Mouse (Mus musculus) kidney, adult 18-20 months (tissue): ENCODE data around the gene Mrpl30.
A peak's percentile ranks its signal among the peaks of the same experiment; 100 is the strongest.

ENCODE experiments used
- DNase-seq: peaks from one replicate; pipeline ENCODE4 v3.0.0; 2021

Gene Mrpl30

DNA sequence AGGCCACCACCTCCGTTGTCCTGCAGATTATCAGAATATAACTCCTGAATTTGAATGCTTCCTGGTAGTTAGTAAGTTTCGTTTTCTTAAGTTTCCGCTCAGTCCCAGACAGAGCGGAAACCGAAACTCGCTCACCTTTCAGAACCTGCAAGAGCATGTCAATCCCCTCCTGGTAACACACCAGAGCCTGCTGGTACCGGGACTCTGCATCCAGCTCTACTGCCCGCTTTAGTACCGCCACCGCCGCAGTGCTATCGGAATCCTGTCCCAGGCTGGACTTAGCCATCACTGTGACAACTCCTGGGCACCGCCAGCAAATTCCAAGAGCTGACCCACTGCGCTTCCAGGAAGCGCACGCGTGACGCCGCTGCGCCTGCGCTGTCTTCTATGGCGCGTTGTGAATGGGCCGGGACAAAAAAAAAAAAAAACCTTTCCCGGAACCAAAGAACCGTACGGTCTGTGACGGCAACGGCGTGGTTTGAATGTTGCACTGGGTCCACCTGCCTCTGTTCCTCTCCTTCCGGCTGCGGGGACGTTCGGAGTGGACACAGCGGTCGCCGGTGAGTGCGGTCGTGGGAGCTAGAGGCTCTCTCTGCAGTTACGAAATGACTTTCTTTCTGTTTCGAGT is at the start of gene Mrpl30, which contains the start of gene Mitd1:
TSS of gene Mrpl30 (plus strand) at position 453 of the 628 bp plus-strand sequence.
TSS of gene Mitd1 (minus strand) at position 387 of the 628 bp plus-strand sequence.
- peak; percentile 93 for DNase-seq

DNA sequence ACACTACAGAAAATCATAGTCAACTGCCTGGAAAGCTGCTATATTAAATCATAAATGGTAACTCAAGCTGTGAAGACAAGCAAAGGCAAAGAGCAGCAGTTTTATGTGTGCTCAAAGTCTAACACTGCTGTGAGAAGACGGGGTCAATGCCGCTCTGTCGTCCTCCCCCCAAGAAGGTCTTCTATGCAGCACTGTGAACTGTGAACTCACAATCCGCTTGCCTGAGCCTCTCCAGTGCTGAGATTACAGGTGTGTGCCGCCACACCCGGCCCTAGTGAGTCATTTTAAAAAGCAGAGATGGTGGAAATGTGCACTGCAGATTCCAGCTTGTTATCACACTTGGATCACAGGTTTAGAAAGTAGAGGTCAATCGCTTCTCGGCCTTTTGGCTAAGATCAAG is 43.4 kb upstream of the Mrpl30 start:
- DNase-seq, result no peak

DNA sequence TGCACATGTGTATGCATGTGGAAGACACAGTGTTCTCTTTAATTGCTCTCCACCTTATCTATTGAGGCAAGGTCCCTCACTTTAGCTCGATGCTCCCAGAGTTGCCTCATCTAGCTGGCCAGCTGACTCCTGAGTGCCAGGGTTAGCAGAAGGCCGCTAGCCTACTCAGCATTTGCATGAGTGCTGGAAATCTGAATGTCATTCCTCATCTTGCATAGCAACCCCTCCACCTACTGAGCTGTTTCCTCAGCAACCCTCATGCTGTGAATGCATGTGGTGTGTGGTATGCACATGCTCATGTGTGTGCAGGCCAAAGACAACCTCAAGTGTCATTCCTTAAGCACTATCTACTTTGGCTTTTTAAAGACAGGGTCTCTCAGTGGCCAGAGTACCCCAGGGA is 39.6 kb upstream of the Mrpl30 start:
- no peak for DNase-seq

DNA sequence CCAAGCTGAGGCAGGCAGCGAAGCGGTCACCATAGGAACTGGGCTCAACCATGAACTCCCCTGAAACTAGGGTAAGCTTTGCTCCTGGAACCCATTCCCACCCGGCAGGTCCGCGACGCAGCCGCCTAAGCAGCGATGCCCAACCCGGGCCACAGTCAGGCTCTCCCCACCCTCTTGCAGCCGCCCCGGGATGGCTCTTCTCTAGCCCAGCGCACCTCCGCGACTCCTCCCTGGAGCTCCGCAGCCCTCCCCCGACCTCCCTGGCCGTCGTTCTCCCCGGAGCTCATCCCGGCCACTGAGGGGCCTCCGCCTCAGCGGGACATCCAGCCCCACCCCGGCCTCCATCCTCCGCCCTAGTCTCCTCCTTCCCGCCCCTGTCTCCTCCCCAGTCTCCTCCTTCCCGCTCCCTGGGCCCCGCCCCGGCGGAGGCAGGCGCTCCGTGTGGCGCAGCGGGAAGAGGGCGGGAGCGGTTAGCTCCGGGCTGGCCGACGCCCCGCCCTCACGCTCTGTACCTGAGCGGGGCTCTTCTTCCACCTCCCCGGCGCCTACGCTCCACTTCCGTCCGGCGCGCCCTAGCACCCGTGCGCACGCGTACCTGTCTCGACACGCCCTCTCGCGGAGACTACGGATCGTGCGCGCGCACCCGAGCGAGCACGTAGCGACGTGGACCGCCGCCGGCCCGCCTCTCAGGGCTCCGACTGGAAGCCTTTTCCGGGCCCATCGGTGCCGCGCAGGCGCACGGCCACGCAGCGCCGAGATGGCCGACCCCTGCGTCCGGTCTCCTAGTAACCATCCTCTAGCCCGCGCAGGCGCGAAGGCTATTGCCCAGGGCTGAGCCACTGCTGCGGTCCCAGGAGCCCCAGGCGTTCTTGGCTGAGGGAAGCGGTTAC is 25.5 kb upstream of the Mrpl30 start:
- peak; percentile 99 for DNase-seq

DNA sequence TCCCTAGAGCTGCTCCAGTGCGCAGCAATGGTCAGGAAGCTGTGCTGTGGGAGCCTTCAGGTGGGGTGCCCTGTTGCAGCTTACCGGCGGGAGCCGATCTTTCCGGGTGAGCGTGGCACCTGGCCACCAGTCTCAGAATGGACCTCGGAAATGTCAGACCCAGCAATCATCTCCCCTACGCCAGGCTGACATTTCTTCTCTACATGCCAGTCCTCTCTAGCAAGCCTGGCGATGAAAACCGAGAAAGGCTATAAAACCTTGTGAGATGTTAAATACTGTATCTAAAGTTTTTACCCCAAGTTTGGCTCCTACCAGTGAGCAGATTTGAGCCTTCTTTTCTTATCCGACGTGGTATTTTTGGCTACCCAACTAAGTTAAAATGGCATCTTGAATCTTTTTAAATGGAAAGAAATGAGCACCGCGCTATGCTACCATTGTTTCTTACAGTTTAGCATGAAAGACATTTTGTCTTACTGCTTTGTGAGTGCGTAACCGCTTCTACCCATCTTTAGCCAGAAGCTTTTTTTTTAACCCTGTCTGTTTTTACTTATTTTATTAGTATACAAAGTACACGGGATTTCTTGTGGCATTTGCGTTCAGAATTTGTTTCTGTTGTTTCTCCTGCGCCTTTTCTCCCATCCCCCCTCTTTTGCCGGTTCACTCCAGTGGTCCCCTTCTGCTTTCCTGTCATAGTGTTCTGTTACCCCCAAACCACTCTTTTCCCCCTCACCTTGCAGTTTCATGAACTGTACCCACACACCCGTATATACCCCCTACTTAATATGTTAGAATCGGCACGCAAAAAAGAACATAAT is 24.7 kb upstream of the Mrpl30 start:
- no peak for DNase-seq

DNA sequence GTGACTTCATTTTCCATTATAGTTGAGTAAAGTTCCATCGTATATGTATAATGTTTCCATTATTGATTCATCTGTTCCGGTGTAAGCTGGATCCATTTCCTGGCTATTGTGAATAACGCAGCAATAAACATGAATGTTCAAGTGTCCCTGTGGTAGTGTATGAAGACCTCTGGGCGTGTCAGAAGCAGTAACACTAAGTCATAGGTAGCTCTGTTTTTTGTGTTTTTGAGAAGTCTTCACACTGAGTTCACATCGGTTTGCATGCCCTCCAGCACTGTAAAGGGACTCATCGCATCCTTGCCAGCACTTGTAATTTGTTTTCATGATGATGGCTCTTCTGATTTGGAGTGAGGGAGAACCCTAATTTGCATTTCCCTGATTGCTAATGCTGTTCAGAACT is 24.0 kb upstream of the Mrpl30 start, which contains the start of gene Tsga10:
TSS of gene Tsga10 (minus strand) at position 144 of the 400 bp plus-strand sequence.
- DNase-seq, result no peak

DNA sequence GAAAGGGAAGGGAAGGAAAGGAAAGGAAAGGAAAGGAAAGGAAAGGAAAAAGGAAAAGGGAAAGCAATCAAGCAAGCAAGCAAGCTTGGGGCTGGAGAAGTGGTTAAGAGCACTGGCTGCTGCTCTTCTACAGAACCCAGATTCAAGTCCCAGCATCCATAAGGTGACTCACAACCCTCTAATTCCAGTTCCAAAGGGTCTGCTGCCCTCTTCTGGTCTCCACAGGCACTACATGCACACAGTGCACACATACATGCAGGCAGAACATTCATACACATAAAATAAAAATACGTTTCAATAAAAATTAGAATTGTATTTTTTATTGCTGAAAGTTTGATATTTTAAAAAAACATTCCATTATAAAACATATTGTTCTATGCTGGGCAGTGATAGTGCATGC is 23.2 kb upstream of the Mrpl30 start:
- peak; percentile 67 for DNase-seq

DNA sequence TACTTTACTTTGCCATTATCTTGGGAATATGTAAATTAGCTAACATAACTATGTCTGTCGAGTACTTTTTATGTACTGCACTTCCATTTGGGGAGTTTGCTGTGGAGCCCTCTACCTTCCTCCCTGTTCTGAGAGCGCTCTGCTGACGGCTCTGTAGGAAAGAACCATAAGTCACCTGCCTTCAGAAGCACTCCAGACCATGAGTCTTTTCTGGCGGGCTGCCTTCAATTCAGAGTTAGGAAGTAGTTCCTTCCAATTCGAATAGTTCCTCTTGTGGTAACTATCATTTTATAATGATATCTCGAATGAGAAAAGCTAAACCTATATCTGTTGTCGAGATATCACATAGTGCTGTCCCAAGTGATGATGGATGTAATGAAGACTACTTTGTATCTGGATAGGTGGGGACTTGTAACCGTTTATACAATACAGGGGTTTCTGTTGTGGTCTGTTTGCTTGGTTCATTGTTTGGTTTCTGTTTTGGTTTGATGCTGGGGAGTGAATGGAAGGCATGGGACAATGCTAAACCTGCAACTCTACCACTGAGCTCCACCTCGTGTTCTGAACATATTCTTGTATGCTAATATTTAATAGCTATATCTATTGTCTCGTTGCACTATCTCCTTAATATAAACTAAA is 22.5 kb upstream of the Mrpl30 start:
- DNase-seq, result no peak

DNA sequence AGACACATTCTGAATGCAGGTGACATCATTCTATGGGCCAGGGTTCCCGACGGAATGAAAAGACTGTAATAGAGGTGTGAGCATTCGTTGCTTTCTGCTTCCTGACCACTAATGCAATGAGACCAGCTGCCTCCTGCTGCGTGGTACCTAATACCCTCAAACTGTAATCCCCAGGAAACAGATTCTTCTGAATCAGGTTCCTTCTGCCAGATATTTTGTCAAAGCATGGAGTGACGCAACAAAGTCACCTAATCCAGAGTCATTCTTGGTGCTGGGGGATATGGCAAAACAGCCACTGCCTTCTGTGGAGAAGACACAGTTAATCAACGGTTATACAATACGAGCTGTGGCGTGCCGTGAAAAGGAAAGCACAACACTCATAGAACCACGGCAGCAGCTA is 21.6 kb upstream of the Mrpl30 start:
- no peak for DNase-seq

DNA sequence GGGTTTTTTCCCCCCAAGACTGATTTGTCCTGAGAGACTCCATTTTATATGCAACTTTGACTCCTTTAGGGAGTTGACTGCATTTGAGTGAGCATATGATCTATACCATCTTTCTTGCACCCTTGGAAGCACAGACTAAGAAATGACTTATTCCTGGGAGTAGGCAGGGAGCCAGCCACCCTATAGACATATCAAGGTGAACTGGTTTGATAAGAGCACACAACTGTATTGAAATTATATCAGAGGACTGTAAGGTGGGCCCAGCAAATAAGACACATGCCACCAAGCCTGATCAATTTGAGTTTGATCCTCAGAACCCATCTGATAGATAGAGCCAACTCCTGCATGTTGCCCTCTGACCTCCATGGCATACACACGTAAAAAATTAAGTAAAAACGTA is 20.9 kb upstream of the Mrpl30 start:
- DNase-seq, result no peak

DNA sequence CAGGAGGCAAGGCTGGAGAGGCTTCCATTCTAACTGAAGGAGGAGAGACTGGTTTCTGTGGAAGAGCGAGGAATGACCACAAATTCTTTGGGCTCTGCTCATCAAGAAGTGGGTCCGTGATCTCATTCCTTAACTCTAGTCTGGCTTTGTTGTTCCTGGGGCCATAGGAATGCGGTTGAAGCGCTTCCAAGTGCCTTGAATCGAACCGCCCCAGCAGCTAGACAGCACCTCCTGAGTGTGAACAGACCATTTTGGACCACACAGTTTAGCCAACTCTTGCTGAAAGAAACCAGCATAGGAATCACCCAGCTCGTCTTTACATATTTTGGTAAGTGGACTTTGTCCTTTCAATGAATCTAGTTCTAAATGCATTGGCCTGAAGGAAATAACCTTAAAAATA is 18.6 kb upstream of the Mrpl30 start, which contains the start of gene Lipt1:
TSS of gene Lipt1 (plus strand) at position 35 of the 400 bp plus-strand sequence.
- DNase-seq, result no peak

DNA sequence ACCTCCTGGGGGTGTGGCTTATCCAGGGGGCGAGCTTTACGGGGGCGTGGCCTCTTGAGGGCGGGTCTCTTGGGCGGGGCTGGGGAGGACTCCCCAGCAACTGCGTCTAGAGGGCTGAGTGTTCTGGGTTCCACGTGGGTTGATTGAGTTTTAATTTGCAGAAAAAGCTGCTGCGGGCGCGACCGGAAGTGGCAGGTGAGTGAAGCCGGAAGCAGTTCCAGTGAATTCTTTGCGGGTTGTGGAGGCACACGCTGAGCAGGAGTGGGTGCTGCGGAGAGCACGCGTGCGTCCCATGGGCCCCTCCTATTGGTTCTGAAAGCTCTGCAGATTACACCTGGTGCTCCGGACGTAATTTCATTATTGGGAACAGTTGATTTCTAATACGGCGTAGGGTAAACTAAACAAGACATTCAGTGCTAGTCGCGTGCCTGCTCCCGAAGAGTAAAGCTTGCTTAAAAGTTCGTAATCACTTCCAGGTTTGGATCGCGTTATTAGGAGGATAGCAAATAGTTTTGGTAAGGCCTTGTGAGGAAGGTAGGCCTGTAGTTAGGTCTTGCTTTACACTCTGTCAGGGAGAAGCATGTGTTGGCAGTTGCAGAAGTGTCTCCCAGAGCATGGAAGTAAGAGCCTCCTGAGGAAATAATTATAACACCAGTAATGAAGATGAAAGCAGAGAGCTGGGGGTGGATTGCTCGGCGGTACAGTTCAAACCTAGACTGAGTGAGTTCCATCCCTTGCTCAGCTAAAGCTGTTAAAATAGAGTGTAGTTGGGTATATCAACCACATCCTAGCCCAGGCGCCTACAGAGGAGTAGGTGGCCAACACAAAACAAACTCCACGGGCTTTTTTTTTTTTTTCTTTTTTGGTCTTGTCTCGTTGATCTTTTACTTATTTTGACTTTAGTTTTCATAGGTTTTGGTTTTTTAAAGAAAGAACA is 17.9 kb upstream of the Mrpl30 start:
- peak; percentile 81 for DNase-seq

DNA sequence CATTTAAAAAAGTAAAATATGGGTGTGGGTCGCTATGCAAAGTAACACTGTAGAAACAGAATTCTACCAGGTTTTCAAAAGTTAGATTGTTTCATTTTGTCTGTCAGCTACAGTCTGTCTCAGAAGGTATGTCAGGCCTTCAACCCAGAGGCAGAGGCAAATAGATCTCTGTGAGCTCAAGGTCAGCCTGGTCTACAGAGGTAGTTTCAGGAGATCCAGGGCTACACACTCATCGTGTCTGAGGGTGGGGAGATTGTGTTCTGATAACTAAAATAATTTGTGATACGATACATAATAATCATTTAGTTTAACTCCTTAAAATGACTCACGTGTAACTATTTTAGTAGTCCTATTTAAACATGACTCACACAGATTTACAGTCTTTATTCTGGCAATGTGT is 17.1 kb upstream of the Mrpl30 start:
- no peak for DNase-seq

DNA sequence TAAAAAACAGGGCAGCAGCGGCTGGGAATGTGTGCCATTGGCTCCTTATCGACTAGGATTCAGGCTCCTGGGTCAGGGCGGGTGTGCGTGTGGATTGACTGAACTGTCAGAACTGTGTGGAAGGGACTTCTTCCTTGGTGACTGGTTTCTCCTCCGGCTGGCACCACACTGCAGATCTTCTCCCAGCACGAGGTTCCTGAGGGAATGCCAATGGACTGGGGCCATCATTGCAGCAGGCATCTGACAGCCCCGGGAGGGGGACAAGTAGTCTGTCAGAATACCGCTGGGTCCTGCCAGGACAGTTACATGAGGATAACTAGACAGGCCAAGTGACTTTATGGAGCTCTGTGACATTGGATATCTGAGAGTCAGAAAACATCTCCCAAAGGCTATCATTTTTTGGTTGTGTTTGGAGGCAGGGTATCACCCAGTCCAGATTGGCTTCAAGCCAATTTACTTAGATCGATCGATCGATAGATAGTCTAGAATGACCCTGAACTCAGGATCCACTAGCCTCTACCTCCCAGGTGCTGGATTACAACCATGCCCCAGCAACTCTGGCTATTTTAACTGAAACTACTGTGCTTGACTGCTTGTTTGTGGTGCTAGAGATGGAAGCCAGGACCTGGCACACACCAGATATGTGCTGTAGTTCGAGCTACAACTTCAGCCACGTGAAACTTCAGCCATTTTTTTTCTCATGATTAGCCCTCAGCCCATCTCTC is 12.4 kb upstream of the Mrpl30 start:
- DNase-seq, result no peak

DNA sequence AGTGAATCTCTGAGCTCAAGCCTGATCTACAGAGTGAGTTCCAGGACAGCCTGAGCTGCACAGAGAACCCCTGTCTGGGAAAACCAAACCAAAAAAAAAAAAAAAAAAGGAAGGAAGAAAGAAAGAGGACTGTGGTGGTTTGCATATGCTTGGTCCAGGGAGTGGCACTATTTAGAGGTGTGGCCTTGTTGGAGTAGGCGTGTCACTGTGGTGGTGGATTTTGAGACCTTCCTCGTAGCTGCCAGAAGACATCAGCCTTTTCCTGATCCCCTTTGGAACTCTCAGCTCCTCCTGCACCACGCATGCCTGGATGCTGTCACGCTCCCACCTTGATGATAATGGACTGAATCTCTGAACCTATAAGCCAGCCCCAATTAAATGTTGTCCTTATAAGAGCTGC is 6.9 kb upstream of the Mrpl30 start:
- DNase-seq, result no peak

DNA sequence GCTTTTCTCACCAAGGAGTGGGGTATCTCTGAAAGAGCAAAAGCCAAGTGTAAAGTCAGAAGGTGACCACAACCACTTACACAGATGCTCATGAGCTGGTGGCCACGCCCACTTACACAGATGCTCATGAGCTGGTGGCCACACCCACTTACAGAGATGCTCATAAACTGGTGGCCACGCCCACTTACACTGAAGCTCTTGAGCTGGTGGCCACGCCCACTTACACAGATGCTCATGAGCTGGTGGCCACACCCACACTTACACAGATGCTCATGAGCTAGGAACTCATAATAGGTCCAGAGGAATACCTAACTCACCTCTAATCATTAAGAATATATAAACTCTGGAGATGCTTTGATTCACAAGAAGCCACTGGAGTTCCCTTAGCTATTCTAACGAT is 5.8 kb upstream of the Mrpl30 start:
- no peak for DNase-seq

DNA sequence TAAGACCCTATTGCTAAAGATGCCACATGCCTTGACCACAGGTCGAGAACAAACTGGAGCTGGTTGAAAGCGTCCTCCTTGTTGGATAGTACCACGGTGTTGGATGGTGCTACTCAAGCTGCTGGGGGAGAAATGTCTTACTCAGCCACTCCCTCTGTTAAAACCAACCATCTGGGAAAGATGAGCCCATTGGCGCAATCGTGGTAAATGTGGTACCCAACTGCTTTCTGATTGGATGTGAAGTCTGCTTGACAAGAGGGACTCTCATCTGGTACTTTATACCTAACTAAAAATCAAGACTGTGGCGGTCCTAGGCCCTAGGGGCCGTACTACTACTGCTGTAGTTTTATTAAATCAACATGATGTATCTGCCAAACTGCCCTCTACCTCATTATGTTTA is 1.1 kb upstream of the Mrpl30 start:
- no peak for DNase-seq

DNA sequence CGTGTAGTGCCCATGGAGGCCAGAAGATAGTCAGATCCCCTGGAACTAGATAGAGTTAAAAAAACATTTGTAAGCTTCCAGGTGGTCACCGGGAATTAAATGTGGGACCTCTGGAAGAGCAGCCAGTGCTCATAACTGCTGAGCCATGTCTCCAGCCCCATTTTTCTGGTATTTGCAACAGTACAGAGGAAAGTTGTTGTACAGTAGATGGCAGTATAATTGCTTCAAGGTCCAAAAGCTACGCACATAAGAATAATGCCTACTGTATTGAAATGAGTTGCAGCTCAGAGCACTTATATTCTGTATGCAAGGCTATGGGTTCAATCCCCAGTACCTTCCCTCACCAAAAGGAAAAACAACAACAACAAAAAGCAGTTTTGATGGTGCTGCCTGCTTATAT is 1.1 kb downstream of the Mrpl30 start:
- peak; percentile 9 for DNase-seq

DNA sequence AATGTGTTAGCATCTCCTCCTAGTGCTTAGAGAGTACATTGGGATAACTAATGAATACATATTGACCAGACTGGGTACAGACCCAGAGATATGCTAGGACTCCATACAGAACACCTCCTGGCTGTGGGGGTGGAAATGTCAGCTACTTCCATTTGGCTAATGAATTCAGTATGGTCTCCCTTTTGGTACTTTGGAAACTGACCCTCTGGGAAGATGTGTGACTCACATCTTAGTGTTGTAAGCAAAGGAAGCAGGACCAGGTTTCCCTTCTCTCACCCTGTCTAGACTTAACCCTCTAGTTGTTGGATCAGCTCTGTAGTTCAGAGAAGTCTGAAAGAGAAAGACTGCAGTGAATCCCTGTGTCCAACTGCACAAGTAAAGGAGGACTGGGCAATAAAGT is 4.3 kb downstream of the Mrpl30 start:
- no peak for DNase-seq

DNA sequence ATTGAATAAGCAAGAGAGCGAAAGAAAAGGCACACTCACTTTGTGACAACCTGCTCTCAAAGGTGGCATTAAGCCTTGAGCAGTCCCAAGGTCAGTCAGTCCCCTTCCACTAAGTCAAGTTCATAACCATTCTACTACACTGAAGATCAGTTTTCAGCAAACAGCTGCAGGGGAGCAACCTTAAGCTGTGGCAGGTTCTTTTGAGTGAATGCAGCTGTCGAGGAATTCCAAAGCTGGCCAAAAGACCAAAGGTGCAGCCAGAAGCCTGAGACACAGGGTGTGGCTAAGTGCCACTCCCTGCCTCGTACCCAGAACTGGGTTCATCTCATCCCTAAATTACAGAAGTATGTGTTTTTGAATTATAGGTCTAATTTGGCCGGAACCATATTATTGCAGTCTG is 9.5 kb downstream of the Mrpl30 start:
- DNase-seq, result no peak

DNA sequence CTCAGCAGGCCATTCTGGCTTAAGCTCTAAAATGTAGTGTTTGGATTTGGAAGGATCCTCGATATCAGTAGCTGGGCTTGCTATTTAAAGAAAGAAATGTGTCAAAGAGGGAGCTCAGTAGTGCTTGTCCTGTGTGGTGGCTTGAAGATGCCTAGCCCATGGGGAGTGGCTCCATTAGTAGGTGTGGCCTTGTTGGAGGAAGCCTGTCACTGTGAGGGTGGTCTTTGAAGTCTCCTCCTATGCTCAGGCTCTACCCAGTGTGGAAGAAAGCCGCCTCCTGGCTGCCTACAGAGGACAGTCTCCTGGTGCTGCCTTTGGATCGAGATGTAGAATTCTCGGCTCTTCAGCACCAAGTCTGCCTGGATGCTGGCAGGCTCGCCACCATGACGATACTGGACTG is 10.0 kb downstream of the Mrpl30 start:
- no peak for DNase-seq
